In the genomic region with DNA sequence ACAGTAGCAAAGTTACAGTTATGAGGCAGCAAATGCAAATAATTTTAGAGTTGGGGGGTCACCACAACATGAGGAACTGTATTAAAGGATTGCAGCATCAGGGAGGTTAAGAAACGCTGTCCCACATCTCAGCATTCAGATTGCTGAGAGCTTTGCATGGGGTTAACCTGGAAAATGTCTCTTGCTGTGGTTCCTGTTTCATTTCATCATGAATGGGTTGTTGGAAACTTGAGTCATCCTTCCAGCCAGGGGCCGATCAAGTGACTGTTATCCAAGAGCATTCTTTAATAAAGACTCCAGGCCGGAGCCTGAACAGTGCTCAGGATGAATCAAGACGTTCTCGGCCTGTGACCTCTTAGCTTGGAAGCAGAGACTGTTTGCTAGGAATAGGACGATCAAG, we compare ENCODE assay signal across 22 mouse cellular contexts. TPM values are rescaled to one million over a fixed set of nuclear protein-coding genes. Genes with fewer than 3 reads are reported as not detected.
DNase-seq lines count a peak whose midpoint lies in the region; ATAC-seq and TF ChIP-seq lines count a peak whose summit lies in the region.
"Had no signal": no experiment of that assay in that cellular context is flagged by ENCODE, and none has a peak within 500 bp of the region (broad histone marks: within the 10 kb centered on the region; RNA-seq: fewer than 3 reads in every experiment).

No protein-coding gene starts in this region.

- H3K36me3 ChIP-seq in midbrain, embryonic 11.5 days (ENCODE audit: control insufficient read depth, insufficient read depth, low read length), result no peaks in the 10 kb centered on the region
- H3K36me3 ChIP-seq in midbrain, embryonic 14.5 days (ENCODE audit: control insufficient read depth, insufficient read depth, low read length), result no peaks in the 10 kb centered on the region
- H3K36me3 ChIP-seq in macrophage (ENCODE audit: inconsistent target), result peaks cover 49% of the 10 kb centered on the region
- H3K36me3 ChIP-seq: embryonic facial prominence, embryonic 13.5 days; G1E; heart, embryonic 15.5 days; hindbrain, embryonic 15.5 days had no signal

- 91% methylated on average over 6 of the region's 6 CpGs for WGBS in midbrain, embryonic 11.5 days
- 87% methylated on average over 6 of the region's 6 CpGs for WGBS in midbrain, embryonic 14.5 days
- 52% methylated on average over 6 of the region's 6 CpGs for WGBS in macrophage (ENCODE audit: missing documents)

- no peaks in the 10 kb centered on the region for H3K4me1 ChIP-seq in midbrain, embryonic 11.5 days (ENCODE audit: control insufficient read depth, insufficient read depth, low read length)
- peaks cover 7% of the 10 kb centered on the region; the same call in 1 of the 2 replicates for H3K4me1 ChIP-seq in midbrain, embryonic 14.5 days (ENCODE audit: control insufficient read depth, insufficient read depth, low read length)
- peaks cover 23% of the 10 kb centered on the region for H3K4me1 ChIP-seq in bone marrow macrophage, adult 2 months (ENCODE audit: control insufficient read depth, insufficient read depth, low read length)

- H3K79me2 ChIP-seq in macrophage (ENCODE audit: inconsistent target), result peaks cover 100% of the 10 kb centered on the region

- TF ChIP-seq POLR2A in bone marrow macrophage, adult 2 months (IDR thresholded peaks at IDR 0.05; ENCODE audit: borderline replicate concordance, low read depth, low read length), result no peak

- DNase-seq in midbrain, embryonic 11.5 days (ENCODE audit: low spot score, missing footprints), result peak; percentile 54
- DNase-seq in midbrain, embryonic 14.5 days, result no peak
- no peak for DNase-seq in heart, adult 8-10 months (ENCODE audit: low spot score)
- no peak for DNase-seq in lung, postnatal 4 days
- no peak for DNase-seq in left cerebral cortex, adult 9 months (ENCODE audit: low spot score in 2 of 2)
- DNase-seq: adrenal gland, adult 2 months; adrenal gland, postnatal 25 days; cerebellum, adult 2 months; cerebellum, postnatal 14 days; gastrocnemius, adult 2 months; gastrocnemius, postnatal 25 days; heart, adult 18-20 months; heart, postnatal 14 days had no signal

- TF ChIP-seq CTCF in bone marrow macrophage, adult 2 months (IDR thresholded peaks at IDR 0.05; ENCODE audit: low read depth, low read length), result no peak

- H3K4me2 ChIP-seq in midbrain, embryonic 11.5 days, result no peak overlapping the region
- H3K4me2 ChIP-seq in midbrain, embryonic 14.5 days (ENCODE audit: low read length), result no peak overlapping the region
- H3K4me2 ChIP-seq: embryonic facial prominence, embryonic 13.5 days; forebrain, embryonic 13.5 days; heart, embryonic 11.5 days; heart, embryonic 15.5 days; hindbrain, embryonic 15.5 days had no signal

- no peak overlapping the region for H3K4me3 ChIP-seq in midbrain, embryonic 11.5 days (ENCODE audit: low read depth, low read length)
- no peak overlapping the region for H3K4me3 ChIP-seq in midbrain, embryonic 14.5 days (replicated peaks; ENCODE audit: low read depth, low read length)
- H3K4me3 ChIP-seq in bone marrow macrophage, adult 2 months (ENCODE audit: insufficient read depth, low read length), result no peak overlapping the region
- no peak overlapping the region for H3K4me3 ChIP-seq in macrophage (ENCODE audit: inconsistent target)
- H3K4me3 ChIP-seq: embryonic facial prominence, embryonic 13.5 days; forebrain, embryonic 13.5 days; gastrocnemius, adult 2 months; heart, embryonic 15.5 days; hindbrain, embryonic 15.5 days had no signal

- H3K27me3 ChIP-seq in midbrain, embryonic 11.5 days (ENCODE audit: control insufficient read depth, insufficient read depth, low read length), result no peaks in the 10 kb centered on the region
- H3K27me3 ChIP-seq in midbrain, embryonic 14.5 days (ENCODE audit: control insufficient read depth, insufficient read depth, low read length), result no peaks in the 10 kb centered on the region
- H3K27me3 ChIP-seq: embryonic facial prominence, embryonic 13.5 days; forebrain, embryonic 13.5 days; heart, embryonic 15.5 days; hindbrain, embryonic 15.5 days had no signal

- no peak for ATAC-seq in midbrain, embryonic 11.5 days (ENCODE audit: low FRiP score)
- no peak for ATAC-seq in midbrain, embryonic 14.5 days (ENCODE audit: low FRiP score, low TSS enrichment)
- ATAC-seq: forebrain, embryonic 13.5 days; intestine, embryonic 16.5 days had no signal

- no peak overlapping the region for H3K27ac ChIP-seq in midbrain, embryonic 11.5 days (ENCODE audit: low read depth, low read length)
- no peak overlapping the region for H3K27ac ChIP-seq in midbrain, embryonic 14.5 days (replicated peaks; ENCODE audit: low read depth, low read length)
- peak overlapping the region; percentile 22; the same call in 1 of the 2 replicates for H3K27ac ChIP-seq in bone marrow macrophage, adult 2 months (ENCODE audit: insufficient read depth, low read depth, low read length)
- H3K27ac ChIP-seq in macrophage, result peak overlapping the region; percentile 30
- H3K27ac ChIP-seq: embryonic facial prominence, embryonic 13.5 days; forebrain, embryonic 13.5 days; gastrocnemius, adult 2 months; heart, embryonic 15.5 days; hindbrain, embryonic 15.5 days had no signal

- no peaks in the 10 kb centered on the region for H3K9me3 ChIP-seq in midbrain, embryonic 11.5 days (ENCODE audit: control insufficient read depth, low read length)
- H3K9me3 ChIP-seq in midbrain, embryonic 14.5 days (ENCODE audit: control insufficient read depth, low read length), result no peaks in the 10 kb centered on the region
- H3K9me3 ChIP-seq: embryonic facial prominence, embryonic 13.5 days; forebrain, embryonic 13.5 days; heart, embryonic 15.5 days; hindbrain, embryonic 15.5 days had no signal

- no peak overlapping the region for H3K9ac ChIP-seq in midbrain, embryonic 11.5 days (ENCODE audit: low read length)
- H3K9ac ChIP-seq in midbrain, embryonic 14.5 days (replicated peaks; ENCODE audit: low read length), result no peak overlapping the region
- H3K9ac ChIP-seq: embryonic facial prominence, embryonic 13.5 days; forebrain, embryonic 13.5 days; heart, embryonic 15.5 days; hindbrain, embryonic 15.5 days had no signal

RNA-seq across cellular contexts. Expression of gene Ppm1h, which starts 12.1 kb away (rescaled TPM):
- polyA plus RNA-seq in midbrain, embryonic 11.5 days (2014; fragmentation: Nextera tagmentation; extraction: Ambion mirVana), result 5.4 and 5.9 TPM in 2 replicates
- 19.8 and 23.3 TPM in 2 replicates for polyA plus RNA-seq in midbrain, embryonic 14.5 days (2014; fragmentation: Nextera tagmentation; extraction: Ambion mirVana)
- 48.4 and 52.4 TPM in 2 replicates for polyA plus RNA-seq in bone marrow macrophage, adult 2 months (2012; ENCODE audit: insufficient read depth, insufficient read length, missing spikeins)
- total RNA-seq in macrophage (2018; cell fraction: chromatin; rRNA removed), result 100 to 1,000 TPM; 150 to 356 (median 267) TPM
- 10 to 100 TPM; 56.5 to 89.5 (median 76.1) TPM for total RNA-seq in macrophage (2018; cell fraction: cytosol; rRNA removed)
- 100 to 1,000 TPM; 104 to 285 (median 171) TPM for total RNA-seq in macrophage (2018; cell fraction: nucleus; rRNA removed)
- polyA plus RNA-seq in macrophage (2018), result 37.0 to 53.1 TPM (median 42.7 TPM) in 3 replicates
- 1 to 10 TPM; 6.8 to 9.4 (median 7.2) TPM for total RNA-seq in heart, adult 8-10 months (2022)
- polyA plus RNA-seq: G1E had no signal

Comparison
In these comparisons a context has a peak if more than half of its experiments do, and no peak if none do; other contexts are left out.
1. H3K27ac ChIP-seq: peak in bone marrow macrophage, adult 2 months (single experiment) and macrophage (single experiment); none in midbrain, embryonic 11.5 days (single experiment) and midbrain, embryonic 14.5 days (single experiment).